Mouse (Mus musculus) kidney, adult 11 months (tissue): ENCODE data around the gene Bmp2k.

Source experiments
- DNase-seq: peaks from one replicate; pipeline ENCODE4 v3.0.0; 2022

Gene Bmp2k

GRCm38 (mm10) chr5:96972474-96973130, 24.9 kb upstream of the Bmp2k start:
- DNase-seq, result no peak

GRCm38 (mm10) chr5:96973714-96974113, 23.8 kb upstream of the Bmp2k start:
- DNase-seq, result no peak

- no peak for DNase-seq
Measured at GRCm38 (mm10) chr5:96974661-96975060, 22.8 kb upstream of the Bmp2k start.

- DNase-seq, result no peak
Measured at GRCm38 (mm10) chr5:96975112-96975511, 22.4 kb upstream of the Bmp2k start.

GRCm38 (mm10) chr5:96976150-96976549, 21.3 kb upstream of the Bmp2k start:
- DNase-seq, result no peak

GRCm38 (mm10) chr5:96979296-96980007, 18.0 kb upstream of the Bmp2k start:
- no peak for DNase-seq

GRCm38 (mm10) chr5:96980008-96980634, 17.4 kb upstream of the Bmp2k start:
- no peak for DNase-seq

- no peak for DNase-seq
Measured at GRCm38 (mm10) chr5:96981987-96982386, 15.5 kb upstream of the Bmp2k start.

GRCm38 (mm10) chr5:96983142-96983541, 14.3 kb upstream of the Bmp2k start:
- DNase-seq, result no peak

- DNase-seq, result no peak
Measured at GRCm38 (mm10) chr5:96986850-96987249, 10.6 kb upstream of the Bmp2k start.

GRCm38 (mm10) chr5:96988880-96989279, 8.6 kb upstream of the Bmp2k start:
- DNase-seq, result no peak

GRCm38 (mm10) chr5:96991156-96991555, 6.3 kb upstream of the Bmp2k start:
- no peak for DNase-seq

GRCm38 (mm10) chr5:96992651-96993050, 4.8 kb upstream of the Bmp2k start:
- no peak for DNase-seq

- DNase-seq, result no peak
Measured at GRCm38 (mm10) chr5:96993057-96993456, 4.4 kb upstream of the Bmp2k start.

- no peak for DNase-seq
Measured at GRCm38 (mm10) chr5:96995791-96996190, 1.7 kb upstream of the Bmp2k start.

GRCm38 (mm10) chr5:96996401-96997309, 834 bp upstream of the Bmp2k start:
- peak; percentile 50 for DNase-seq

- DNase-seq, result peak; percentile 40
Measured at GRCm38 (mm10) chr5:96997802-96998565, 495 bp downstream of the Bmp2k start.

- no peak for DNase-seq
Measured at GRCm38 (mm10) chr5:96998566-96998907, 1.0 kb downstream of the Bmp2k start.

GRCm38 (mm10) chr5:96999601-97000000, 2.1 kb downstream of the Bmp2k start:
- DNase-seq, result no peak

- no peak for DNase-seq
Measured at GRCm38 (mm10) chr5:97000524-97000923, 3.0 kb downstream of the Bmp2k start.

GRCm38 (mm10) chr5:97001153-97001552, 3.7 kb downstream of the Bmp2k start:
- no peak for DNase-seq

- DNase-seq, result no peak
Measured at GRCm38 (mm10) chr5:97001571-97001970, 4.1 kb downstream of the Bmp2k start.
